Mouse (Mus musculus): Measurements from ENCODE around the gene Serinc3. TPM values are rescaled to one million over a fixed set of nuclear protein-coding genes. Genes with fewer than 3 reads are reported as not detected.
"Not testable (repeated sequence)": the region's sequence is repeated elsewhere in the genome, so short reads cannot be mapped to it uniquely, and the experiment has no call there.

Serinc3 gene
- 112 and 130 TPM in 2 replicates for polyA plus RNA-seq (2015; fragmentation: Nextera tagmentation; extraction: Ambion mirVana)

DNA sequence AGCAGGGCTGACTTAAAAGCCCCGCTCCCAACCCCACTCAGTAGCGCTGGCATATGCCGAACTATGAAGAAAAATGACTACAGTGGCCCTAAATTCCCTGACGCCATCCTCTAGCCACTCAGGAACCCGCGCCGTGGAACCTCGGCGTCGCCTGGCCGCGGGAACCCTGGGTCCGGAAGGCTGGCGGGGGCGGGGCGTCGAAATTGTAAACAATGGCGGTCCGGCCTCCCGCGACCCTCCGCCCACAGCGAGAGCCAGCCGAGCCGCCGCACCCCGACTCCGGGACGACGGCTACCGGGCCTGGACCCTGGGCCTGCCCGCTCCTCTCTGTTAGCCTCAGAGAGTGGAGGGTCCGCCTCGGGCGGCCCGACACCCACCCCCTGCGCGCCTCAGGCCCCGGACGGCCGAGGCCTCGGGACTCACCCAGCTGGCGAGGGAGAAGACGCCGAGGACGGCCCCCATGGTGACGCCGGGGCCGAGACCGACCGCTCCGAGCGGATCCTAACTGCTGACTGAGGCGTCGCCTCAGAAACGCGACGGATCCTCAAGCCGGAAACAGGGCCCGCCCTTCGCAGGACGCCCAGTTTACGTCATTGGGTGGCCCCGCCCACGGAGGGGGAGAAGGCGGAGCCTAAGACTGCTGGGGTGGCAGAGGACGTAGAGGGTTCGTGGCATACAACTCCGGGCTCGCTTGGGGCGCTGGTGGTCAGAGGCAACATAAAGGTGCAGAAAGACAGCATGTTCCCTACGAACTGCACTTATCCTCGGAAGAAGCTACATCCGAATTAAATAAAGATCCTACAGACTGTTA, at the start of gene Serinc3:
Gene Serinc3 (minus strand): TSS at position 557 of the 811 bp plus-strand sequence.
- H3K4me2 ChIP-seq: peak within 1 kb of the TSS; percentile 84
- peak within 1 kb of the TSS; percentile 100 for H3K27ac ChIP-seq
- H3K4me1 ChIP-seq (replicated peaks): peaks cover 38% of the 10 kb centered on the region
- H3K4me3 ChIP-seq (replicated peaks): peak within 1 kb of the TSS; percentile 90
- no peaks in the 10 kb centered on the region for H3K27me3 ChIP-seq
- peak; percentile 100 for DNase-seq
- peak; percentile 88 for ATAC-seq (ENCODE audit: low read depth)
- peaks cover 22% of the 10 kb centered on the region for H3K36me3 ChIP-seq
- H3K9ac ChIP-seq: peak within 1 kb of the TSS; percentile 98
- H3K9me3 ChIP-seq (replicated peaks): no peaks in the 10 kb centered on the region
- WGBS (ENCODE audit: insufficient replicate concordance): under 1% methylated on average over 74 of the region's 74 CpGs

DNA sequence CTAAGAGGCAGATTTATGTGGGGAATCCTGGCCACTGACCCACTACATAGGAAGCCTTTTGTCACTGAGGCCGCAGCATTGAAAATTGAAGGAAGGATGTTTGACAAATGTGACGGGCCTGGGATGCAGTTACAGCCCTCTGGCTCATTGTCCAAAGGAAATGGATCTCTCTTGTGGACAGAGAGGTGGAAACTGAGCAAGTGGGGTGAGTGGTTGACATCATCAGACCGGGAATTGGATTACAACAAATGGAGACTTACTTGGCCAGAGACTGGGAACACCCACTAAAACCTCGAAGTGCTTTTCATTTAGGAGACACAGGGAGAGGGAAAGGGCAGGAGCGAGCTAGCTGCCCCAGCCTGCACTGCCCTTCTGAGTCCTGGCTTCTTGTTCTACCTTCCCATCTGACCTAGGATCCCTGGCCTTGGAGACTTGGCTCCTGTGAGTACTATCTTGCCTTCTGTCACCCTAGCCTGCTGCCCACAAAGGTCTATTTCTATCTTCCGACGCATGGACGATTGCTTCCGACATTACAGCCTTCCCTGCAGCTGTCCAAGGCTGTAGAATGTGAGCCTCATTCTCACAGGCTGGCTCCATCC, 48.9 kb upstream of the Serinc3 start:
- Histone ChIP-seq H3K27ac (peak overlapping the region; percentile 89), H3K9me3 (replicated peaks) (no peaks in the 10 kb centered on the region), H3K4me1 (replicated peaks) (peaks cover 100% of the 10 kb centered on the region), H3K27me3 (no peaks in the 10 kb centered on the region), H3K4me2 (peak overlapping the region; percentile 30), H3K9ac (peak overlapping the region; percentile 41), H3K4me3 (replicated peaks) (no peak overlapping the region), H3K36me3 (peaks cover 4% of the 10 kb centered on the region; the same call in 1 of the 2 replicates)
- DNase-seq: no peak
- 47% methylated on average over 9 of the region's 9 CpGs for WGBS (ENCODE audit: insufficient replicate concordance)
- no peak for ATAC-seq (ENCODE audit: low read depth)

DNA sequence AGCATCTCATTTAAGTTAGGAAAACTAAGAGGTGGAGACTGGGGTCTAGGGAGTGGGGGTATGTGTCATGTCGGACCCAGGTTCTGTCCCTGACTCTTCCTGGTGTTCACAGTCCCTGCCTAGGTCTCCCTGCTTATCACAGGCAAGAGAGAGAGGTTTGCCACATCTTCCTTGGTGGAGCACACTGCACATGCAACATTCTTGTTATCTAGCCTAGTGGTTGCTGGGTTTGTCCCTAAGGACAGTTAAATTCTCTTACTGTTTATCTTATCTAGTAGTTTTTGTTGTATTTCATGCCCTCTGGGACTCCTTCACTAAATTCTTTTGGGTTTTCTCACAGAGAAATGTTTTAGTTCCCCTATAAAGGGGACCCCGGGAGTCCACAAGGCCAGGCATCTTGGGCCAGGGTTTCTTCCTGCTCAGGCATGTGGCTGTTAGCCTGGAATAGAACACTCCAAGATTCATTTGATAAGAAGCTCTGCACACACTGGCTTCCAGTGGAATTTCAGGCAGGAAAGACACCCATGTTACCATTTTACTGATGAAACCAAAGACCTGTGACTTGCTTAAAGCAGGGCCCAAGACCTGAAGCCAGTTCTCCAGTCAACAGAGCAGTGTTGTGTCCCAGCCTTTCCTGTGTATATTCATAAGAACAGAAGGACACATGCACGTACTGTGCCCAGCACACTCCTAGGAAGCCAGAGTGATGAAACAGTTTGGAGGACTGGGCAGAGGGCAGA, 48.1 kb upstream of the Serinc3 start:
- DNase-seq (peak; percentile 38), ATAC-seq (ENCODE audit: low read depth) (peak; percentile 80)
- Histone ChIP-seq H3K36me3 (peaks cover 4% of the 10 kb centered on the region; the same call in 1 of the 2 replicates), H3K9me3 (replicated peaks) (no peaks in the 10 kb centered on the region), H3K27ac (peak overlapping the region; percentile 89), H3K27me3 (no peaks in the 10 kb centered on the region), H3K4me1 (replicated peaks) (peaks cover 100% of the 10 kb centered on the region), H3K4me3 (replicated peaks) (no peak overlapping the region), H3K9ac (peak overlapping the region; percentile 41), H3K4me2 (peak overlapping the region; percentile 43)
- 20% methylated on average over 3 of the region's 3 CpGs for WGBS (ENCODE audit: insufficient replicate concordance)

DNA sequence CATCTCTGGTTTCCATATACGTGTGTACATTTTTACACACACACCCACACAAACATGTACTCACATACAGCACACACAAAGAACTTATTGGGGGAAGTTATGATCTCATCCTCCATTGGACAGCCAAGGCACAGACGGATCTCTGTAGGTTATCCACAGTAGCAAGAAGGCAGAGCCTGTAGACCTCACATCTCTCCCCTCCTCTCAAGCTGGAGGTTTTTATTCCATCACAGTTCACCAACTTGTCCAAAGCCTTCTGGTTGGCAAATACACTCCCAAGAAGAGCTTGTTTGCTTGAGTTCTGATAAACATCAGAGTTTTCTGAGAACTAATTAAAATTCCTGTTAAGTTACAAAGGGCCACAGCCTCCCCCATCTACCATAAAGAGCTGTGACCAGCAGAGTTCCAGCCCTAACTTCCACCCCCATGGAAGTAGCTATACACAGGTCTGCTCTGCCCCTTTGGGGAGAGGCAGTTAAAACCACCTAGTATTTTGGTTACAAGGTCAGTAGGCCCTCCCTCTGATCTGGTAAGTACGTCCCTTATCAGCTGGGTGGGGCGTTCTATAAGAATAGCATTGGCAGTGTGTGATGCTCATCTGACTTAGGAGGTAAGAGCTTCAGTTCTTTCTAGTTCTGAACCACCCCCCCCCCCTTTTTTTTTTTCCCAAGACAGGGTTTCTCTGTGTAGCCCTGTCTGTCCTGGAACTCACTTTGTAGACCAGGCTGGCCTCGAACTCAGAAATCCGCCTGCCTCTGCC, 47.1 kb upstream of the Serinc3 start:
- no peaks in the 10 kb centered on the region for H3K27me3 ChIP-seq
- peak overlapping the region; percentile 14 for H3K4me3 ChIP-seq (replicated peaks)
- 37% methylated on average over 6 of the region's 6 CpGs for WGBS (ENCODE audit: insufficient replicate concordance)
- ATAC-seq (ENCODE audit: low read depth) (peak; percentile 69), DNase-seq (peak; percentile 32)
- peaks cover 100% of the 10 kb centered on the region for H3K4me1 ChIP-seq (replicated peaks)
- peak overlapping the region; percentile 43 for H3K4me2 ChIP-seq
- H3K9ac ChIP-seq: peak overlapping the region; percentile 46; the same call in 1 of the 2 replicates
- peaks cover 4% of the 10 kb centered on the region; the same call in 1 of the 2 replicates for H3K36me3 ChIP-seq
- no peaks in the 10 kb centered on the region for H3K9me3 ChIP-seq (replicated peaks)
- peak overlapping the region; percentile 89 for H3K27ac ChIP-seq

DNA sequence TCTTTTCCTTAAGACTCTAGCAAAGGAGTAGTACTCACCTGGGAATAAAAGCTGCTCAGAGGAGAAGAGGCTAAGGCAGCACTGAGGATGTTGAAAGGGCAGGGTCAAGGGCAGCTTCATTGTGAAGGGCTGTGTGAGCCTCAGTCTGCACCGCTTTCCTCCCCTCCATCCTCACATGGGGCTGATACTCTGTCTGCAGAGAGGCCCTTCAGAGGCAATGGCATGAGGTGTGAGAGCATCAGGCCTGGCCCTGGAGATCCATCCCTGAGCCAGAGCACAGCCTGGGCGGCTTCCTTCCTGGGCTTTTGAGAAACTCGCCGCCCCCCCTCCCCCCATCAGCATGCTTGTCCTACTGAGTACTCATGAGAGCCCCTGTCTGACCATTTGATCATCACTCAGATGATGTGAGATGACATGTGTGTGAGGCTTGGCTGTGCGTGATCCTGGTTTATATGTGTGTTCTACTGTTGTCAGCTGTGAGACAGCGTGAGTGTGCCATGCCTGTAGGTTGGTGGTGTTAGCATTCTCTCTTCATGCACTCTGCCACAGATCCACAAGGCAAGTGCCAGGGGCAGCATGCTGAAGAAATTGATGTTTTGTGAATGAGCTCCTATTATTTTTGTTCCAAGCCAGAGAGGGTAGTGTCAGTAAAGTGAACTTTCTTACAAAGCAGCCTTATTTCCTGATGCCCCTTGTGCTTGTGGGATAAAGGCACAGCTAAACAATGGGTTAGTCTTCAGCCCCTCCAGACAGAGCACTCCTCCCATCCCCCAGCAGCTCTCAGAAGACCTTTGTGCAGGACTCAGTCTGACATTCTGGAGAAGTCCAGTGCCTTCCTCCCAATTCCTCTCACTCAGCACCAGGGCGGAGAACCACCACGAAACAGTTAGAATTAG, 45.7 kb upstream of the Serinc3 start:
- ATAC-seq (ENCODE audit: low read depth): no peak
- Histone ChIP-seq H3K4me1 (replicated peaks) (peaks cover 100% of the 10 kb centered on the region), H3K27ac (peak overlapping the region; percentile 89)

DNA sequence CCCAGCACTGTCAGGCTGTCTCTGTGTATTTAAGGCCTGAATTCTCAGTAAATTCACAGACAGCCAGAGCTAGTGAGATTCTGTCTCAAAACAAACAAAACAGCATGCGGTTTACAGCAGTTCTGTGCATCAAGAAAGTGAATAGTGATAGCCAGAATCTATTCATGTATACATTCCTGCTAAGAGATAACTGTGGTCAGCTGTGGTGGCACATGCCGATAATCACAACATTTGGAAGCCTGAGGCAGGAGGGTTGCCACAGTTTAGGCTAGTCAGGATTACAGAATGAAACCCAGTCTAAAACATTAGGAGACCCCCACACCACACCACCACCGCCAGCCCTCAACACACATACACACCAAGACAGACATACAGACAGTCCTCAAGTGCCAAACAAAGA, 44.8 kb upstream of the Serinc3 start:
- Histone ChIP-seq H3K36me3 (peaks cover 4% of the 10 kb centered on the region; the same call in 1 of the 2 replicates), H3K9me3 (replicated peaks) (no peaks in the 10 kb centered on the region), H3K27me3 (no peaks in the 10 kb centered on the region), H3K4me1 (replicated peaks) (peaks cover 100% of the 10 kb centered on the region), H3K27ac (peak overlapping the region; percentile 89), H3K4me2 (peak overlapping the region; percentile 7; the same call in 1 of the 2 replicates), H3K4me3 (replicated peaks) (no peak overlapping the region), H3K9ac (no peak overlapping the region)
- no peak for DNase-seq
- WGBS (ENCODE audit: insufficient replicate concordance): 40% methylated on average over 3 of the region's 3 CpGs
- ATAC-seq (ENCODE audit: low read depth): peak; percentile 30; the same call in 1 of the 2 replicates

More for the DNA sequence above, 45.7 kb upstream of the Serinc3 start:
- Histone ChIP-seq H3K9ac (peak overlapping the region; percentile 46), H3K4me3 (replicated peaks) (no peak overlapping the region), H3K27me3 (no peaks in the 10 kb centered on the region), H3K9me3 (replicated peaks) (no peaks in the 10 kb centered on the region), H3K36me3 (peaks cover 4% of the 10 kb centered on the region; the same call in 1 of the 2 replicates), H3K4me2 (peak overlapping the region; percentile 43)
- 80% methylated on average over 8 of the region's 8 CpGs for WGBS (ENCODE audit: insufficient replicate concordance)
- DNase-seq: no peak

DNA sequence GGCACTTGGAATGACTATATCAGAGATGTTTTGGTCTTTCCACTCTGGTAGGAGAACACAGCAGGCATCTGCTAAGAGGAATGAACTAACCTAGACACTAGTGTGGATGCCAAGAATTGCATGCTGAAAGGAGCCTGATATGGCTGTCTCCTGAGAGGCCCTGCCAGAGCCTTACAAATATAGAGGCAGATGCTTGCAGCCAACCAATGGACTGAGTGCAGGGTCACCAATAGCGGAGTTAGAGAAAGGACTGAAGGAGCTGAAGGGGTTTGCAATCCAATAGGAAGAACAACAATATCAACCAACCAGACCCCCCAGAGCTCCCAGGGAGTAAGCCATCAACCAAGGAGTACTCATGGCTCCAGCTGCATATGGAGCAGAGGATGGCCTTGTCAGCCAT, 43.4 kb upstream of the Serinc3 start:
- not testable (repeated sequence) for ATAC-seq (ENCODE audit: low read depth); H3K4me2 ChIP-seq; H3K27me3 ChIP-seq; H3K9me3 ChIP-seq (replicated peaks); DNase-seq; H3K36me3 ChIP-seq; H3K4me3 ChIP-seq (replicated peaks)
- Histone ChIP-seq H3K4me1 (replicated peaks) (peaks cover 98% of the 10 kb centered on the region), H3K9ac (0 out of 2 replicates have a peak overlapping the region, but pooled peaks have one; percentile 14), H3K27ac (peak overlapping the region; percentile 89; the same call in 1 of the 2 replicates)
- WGBS (ENCODE audit: insufficient replicate concordance): 78% methylated on average over 1 of the region's 1 CpGs

DNA sequence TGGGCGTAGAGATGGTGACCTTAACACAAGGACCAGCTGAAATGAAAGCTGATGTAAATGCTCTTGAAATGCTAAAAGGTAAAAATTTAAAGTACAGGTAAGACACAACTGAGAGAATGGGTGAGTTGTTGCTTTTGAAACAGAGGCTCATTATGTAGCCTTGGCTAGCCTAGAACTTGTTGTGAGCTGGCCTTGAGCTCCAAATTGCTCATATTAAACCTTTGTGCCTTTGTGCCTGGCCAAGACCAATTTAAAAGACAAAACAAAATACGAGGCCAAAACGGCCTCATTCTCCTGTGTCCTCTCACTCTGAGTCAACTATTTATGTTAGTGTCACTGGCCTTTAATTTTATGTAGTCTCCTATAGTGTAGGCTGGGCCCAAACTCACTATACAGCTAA, 42.0 kb upstream of the Serinc3 start:
- H3K9me3 ChIP-seq (replicated peaks): no peaks in the 10 kb centered on the region
- H3K27me3 ChIP-seq: no peaks in the 10 kb centered on the region
- 0 out of 2 replicates have a peak overlapping the region, but pooled peaks have one; percentile 15 for H3K4me2 ChIP-seq
- no peak overlapping the region for H3K4me3 ChIP-seq (replicated peaks)
- no peaks in the 10 kb centered on the region for H3K36me3 ChIP-seq
- ATAC-seq (ENCODE audit: low read depth) (no peak), DNase-seq (no peak)
- H3K9ac ChIP-seq: peak overlapping the region; percentile 33; the same call in 1 of the 2 replicates
- 61% methylated on average over 3 of the region's 3 CpGs for WGBS (ENCODE audit: insufficient replicate concordance)
- peaks cover 96% of the 10 kb centered on the region for H3K4me1 ChIP-seq (replicated peaks)
- peak overlapping the region; percentile 60; the same call in 1 of the 2 replicates for H3K27ac ChIP-seq

DNA sequence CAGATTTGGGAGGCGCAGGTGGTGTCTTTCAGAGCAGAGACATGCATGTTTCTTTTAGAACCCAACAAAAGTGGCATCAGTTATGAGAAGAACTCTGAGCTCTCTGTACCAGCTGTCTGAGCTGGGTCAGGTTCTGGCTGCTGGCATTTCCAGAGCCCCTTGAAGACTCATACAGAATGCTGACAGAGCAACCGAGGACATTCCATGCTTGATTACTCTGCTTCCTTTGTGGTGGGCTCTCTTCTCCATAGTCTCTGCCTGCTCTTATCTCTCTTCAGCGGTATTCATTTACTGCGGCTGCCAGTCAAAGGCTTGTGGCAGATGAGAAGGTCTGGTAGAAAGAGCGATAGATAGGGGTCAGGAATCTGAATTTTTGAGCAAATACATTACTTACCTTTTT, 41.3 kb upstream of the Serinc3 start:
- WGBS (ENCODE audit: insufficient replicate concordance): 26% methylated on average over 5 of the region's 5 CpGs
- no peaks in the 10 kb centered on the region for H3K36me3 ChIP-seq
- peak overlapping the region; percentile 33; the same call in 1 of the 2 replicates for H3K9ac ChIP-seq
- DNase-seq: no peak
- H3K4me1 ChIP-seq (replicated peaks): peaks cover 95% of the 10 kb centered on the region
- peak overlapping the region; percentile 60 for H3K27ac ChIP-seq
- H3K4me3 ChIP-seq (replicated peaks): no peak overlapping the region
- no peaks in the 10 kb centered on the region for H3K9me3 ChIP-seq (replicated peaks)
- ATAC-seq (ENCODE audit: low read depth): peak; percentile 66
- no peaks in the 10 kb centered on the region for H3K27me3 ChIP-seq
- H3K4me2 ChIP-seq: peak overlapping the region; percentile 25; the same call in 1 of the 2 replicates
